Mouse (Mus musculus): ENCODE results near the gene Usp3.

- TF ChIP-seq GATA1 (IDR thresholded peaks at IDR 0.05; ENCODE audit: borderline replicate concordance, low read length) (no peak), FLI1 (IDR thresholded peaks at IDR 0.05; ENCODE audit: low read length) (no peak)
These were observed 87.6 kb downstream of the Usp3 start for GRCm38 (mm10) chr9:66505141-66505917.

Measured in megakaryocyte, embryonic 14.5 days (primary cell).